Mouse (Mus musculus) midbrain, embryonic 16.5 days (tissue): Measurements from ENCODE around the gene Aars2. TPM values are rescaled to one million over a fixed set of nuclear protein-coding genes. Genes with fewer than 3 reads are reported as not detected.
A peak's percentile ranks its signal among the peaks of the same experiment; 100 is the strongest.

ENCODE experiments used
- ATAC-seq: fragments of 200-750 bp; cut with Nextera tagmentation; 2 replicates; pipeline ENCODE4 v1.8.0; 2017; ENCODE audit warnings: moderate TSS enrichment
- H3K27ac ChIP-seq: fragments of 300-500 bp; sonication (generic); 2 replicates; pipeline ENCODE4 v1.5.1; 2014; ENCODE audit warnings: mild to moderate bottlenecking, low read length, mixed read lengths
- H3K27me3 ChIP-seq: fragments of 300-500 bp; sonication (generic); 2 replicates; pipeline ENCODE4 v1.6.1; 2014; ENCODE audit warnings: low read depth, low read length, mixed read lengths; ENCODE audit not compliant: control insufficient read depth, insufficient read depth
- H3K36me3 ChIP-seq: fragments of 300-500 bp; sonication (generic); 2 replicates; pipeline ENCODE4 v1.6.1; 2014; ENCODE audit warnings: mild to moderate bottlenecking, low read length, moderate library complexity, mixed read lengths; ENCODE audit not compliant: control insufficient read depth, insufficient read depth
- H3K4me1 ChIP-seq: fragments of 300-500 bp; sonication (generic); 2 replicates; pipeline ENCODE4 v1.6.1; 2014; ENCODE audit warnings: mild to moderate bottlenecking, low read length, mixed read lengths; ENCODE audit not compliant: control insufficient read depth, insufficient read depth
- H3K4me2 ChIP-seq: fragments of 300-500 bp; sonication (generic); 2 replicates; pipeline ENCODE4 v1.6.1; 2014; ENCODE audit warnings: mild to moderate bottlenecking, low read length, mixed read lengths
- H3K4me3 ChIP-seq: fragments of 300-500 bp; sonication (generic); 2 replicates; pipeline ENCODE4 v1.5.1; 2014; ENCODE audit warnings: low read depth, mild to moderate bottlenecking, low read length, moderate library complexity, mixed read lengths
- H3K9ac ChIP-seq: fragments of 300-500 bp; sonication (generic); 2 replicates; pipeline ENCODE4 v1.6.1; 2014; ENCODE audit warnings: low read depth, low read length, mixed read lengths
- H3K9me3 ChIP-seq: fragments of 300-500 bp; sonication (generic); replicated peaks from 2 replicates; pipeline ENCODE4 v1.6.1; 2014; ENCODE audit warnings: mild to moderate bottlenecking, low read length, mixed read lengths; ENCODE audit not compliant: control insufficient read depth, poor library complexity, severe bottlenecking
- WGBS: fragments of 180-500 bp; shearing (Covaris S2); extraction: QIAGEN DNeasy Blood & Tissue Kit; methylation state at CpG from one replicate; pipeline ENCODE4 v1.1.7; 2014; 5-methylcytosine and 5-hydroxymethylcytosine counted together
- polyA plus RNA-seq: library from polyadenylated mRNA; unstranded; fragments of >200 nt; fragmentation: Nextera tagmentation; extraction: Ambion mirVana; gene quantifications from 2 replicates; pipeline ENCODE4 v1.2.1, GENCODE M21; 2015

Aars2 gene
- polyA plus RNA-seq: 17.6 and 18.2 TPM in 2 replicates

DNA sequence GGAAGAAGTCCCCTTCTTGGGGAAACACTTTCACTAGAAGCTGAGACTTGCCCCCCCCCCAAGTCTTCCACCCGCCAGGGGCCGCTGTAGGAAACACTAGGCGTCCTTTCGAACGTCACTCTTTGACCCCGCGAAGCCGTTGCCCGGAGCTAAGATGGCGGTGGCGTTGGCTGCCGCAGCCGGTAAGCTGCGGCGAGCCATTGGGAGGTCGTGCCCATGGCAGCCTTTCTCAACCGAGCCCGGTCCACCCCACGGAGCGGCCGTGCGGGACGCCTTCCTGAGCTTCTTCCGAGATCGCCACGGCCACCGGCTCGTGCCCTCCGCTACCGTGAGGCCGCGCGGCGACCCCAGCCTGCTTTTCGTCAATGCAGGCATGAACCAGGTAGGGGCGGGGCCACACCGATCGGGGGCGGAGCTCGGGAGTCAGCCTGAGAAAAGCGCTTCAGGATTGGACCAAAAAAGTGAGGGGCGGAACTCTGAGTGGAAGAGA, at the start of gene Aars2:
Aars2 (plus strand) TSS at position 142 of the 490 bp plus-strand sequence.
- peak within 1 kb of the TSS; percentile 96 for H3K27ac ChIP-seq
- peak; percentile 93 for ATAC-seq
- no peaks in the 10 kb centered on the region for H3K9me3 ChIP-seq
- H3K4me3 ChIP-seq: peak within 1 kb of the TSS; percentile 83
- H3K9ac ChIP-seq: peak within 1 kb of the TSS; percentile 86
- H3K27me3 ChIP-seq: no peaks in the 10 kb centered on the region
- H3K36me3 ChIP-seq: 0 out of 2 replicates have a peak, but pooled peaks cover 5% of the 10 kb centered on the region
- peaks cover 6% of the 10 kb centered on the region for H3K4me1 ChIP-seq
- peak within 1 kb of the TSS; percentile 44 for H3K4me2 ChIP-seq
- under 1% methylated on average over 39 of the region's 42 CpGs for WGBS

DNA sequence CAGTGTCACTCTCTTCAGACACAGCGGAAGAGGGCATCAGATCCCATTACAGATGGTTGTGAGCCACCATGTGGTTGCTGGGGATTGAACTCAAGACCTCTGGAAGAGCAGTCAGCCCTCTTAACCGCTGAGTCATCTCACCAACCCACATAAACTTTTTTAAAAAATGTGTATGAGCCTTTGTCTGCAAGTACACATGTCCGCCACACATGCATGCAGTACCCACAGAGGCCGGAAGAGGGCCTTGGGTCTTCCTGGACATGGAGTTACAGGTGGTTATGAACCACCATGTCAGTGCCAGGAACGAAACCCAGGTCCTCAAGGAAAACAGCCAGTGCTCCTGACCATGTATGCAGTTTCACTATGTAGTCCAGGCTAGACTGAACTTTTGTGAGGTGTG, 49.2 kb upstream of the Aars2 start:
- no peaks in the 10 kb centered on the region for H3K27me3 ChIP-seq
- no peaks in the 10 kb centered on the region for H3K9me3 ChIP-seq
- H3K4me1 ChIP-seq: peaks cover 4% of the 10 kb centered on the region; the same call in 1 of the 2 replicates
- H3K27ac ChIP-seq: no peak overlapping the region
- H3K4me3 ChIP-seq: no peak overlapping the region
- H3K36me3 ChIP-seq: no peaks in the 10 kb centered on the region
- ATAC-seq: no peak
- 93% methylated on average over 5 of the region's 5 CpGs for WGBS
- H3K4me2 ChIP-seq: no peak overlapping the region
- no peak overlapping the region for H3K9ac ChIP-seq

DNA sequence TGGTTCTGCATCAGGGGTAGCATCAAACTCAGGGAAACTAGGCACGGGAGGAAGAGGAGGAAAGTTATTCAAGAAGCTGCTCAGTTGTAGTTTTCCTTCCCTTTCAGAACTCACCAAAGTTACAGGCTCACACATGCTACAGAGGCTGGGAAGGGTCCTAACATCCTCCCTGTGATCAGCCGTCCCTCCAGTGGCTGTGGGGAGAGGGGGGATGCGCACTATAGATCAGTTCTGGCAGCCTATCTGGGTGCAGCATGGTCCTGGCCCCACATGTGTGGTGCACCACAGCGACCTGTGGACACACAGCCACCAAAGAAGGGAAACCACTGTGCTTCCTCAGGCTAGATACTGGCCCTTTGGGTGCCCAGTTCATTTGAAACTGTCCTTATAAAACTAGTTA, 48.1 kb upstream of the Aars2 start:
- H3K4me1 ChIP-seq: peaks cover 4% of the 10 kb centered on the region; the same call in 1 of the 2 replicates
- no peak for ATAC-seq
- H3K4me3 ChIP-seq: no peak overlapping the region
- no peaks in the 10 kb centered on the region for H3K9me3 ChIP-seq
- no peak overlapping the region for H3K9ac ChIP-seq
- H3K36me3 ChIP-seq: no peaks in the 10 kb centered on the region
- no peak overlapping the region for H3K27ac ChIP-seq
- 85% methylated on average over 4 of the region's 4 CpGs for WGBS
- no peak overlapping the region for H3K4me2 ChIP-seq
- no peaks in the 10 kb centered on the region for H3K27me3 ChIP-seq

DNA sequence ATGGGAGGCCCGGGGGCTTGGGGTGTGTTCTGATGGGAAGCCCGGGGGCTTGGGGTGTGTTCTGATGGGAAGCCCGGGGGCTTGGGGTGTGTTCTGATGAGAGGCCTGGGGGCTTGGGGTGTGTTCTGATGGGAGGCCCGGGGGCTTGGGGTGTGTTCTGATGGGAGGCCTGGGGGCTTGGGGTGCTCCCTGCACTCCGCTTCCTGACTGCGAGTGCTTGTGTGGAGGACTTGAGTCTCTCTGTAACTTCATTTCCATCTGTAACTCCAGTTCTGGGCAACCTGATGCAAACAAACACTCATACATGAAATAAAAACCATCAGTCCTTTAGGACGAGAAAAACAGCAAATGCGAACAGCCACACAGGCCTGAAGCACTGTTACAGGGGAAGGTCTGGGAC, 47.6 kb upstream of the Aars2 start:
- H3K4me3 ChIP-seq: no peak overlapping the region
- H3K27ac ChIP-seq: no peak overlapping the region
- WGBS: 86% methylated on average over 8 of the region's 8 CpGs
- peaks cover 4% of the 10 kb centered on the region; the same call in 1 of the 2 replicates for H3K4me1 ChIP-seq
- H3K9me3 ChIP-seq: no peaks in the 10 kb centered on the region
- H3K36me3 ChIP-seq: no peaks in the 10 kb centered on the region
- H3K27me3 ChIP-seq: no peaks in the 10 kb centered on the region
- no peak for ATAC-seq
- no peak overlapping the region for H3K4me2 ChIP-seq
- no peak overlapping the region for H3K9ac ChIP-seq

DNA sequence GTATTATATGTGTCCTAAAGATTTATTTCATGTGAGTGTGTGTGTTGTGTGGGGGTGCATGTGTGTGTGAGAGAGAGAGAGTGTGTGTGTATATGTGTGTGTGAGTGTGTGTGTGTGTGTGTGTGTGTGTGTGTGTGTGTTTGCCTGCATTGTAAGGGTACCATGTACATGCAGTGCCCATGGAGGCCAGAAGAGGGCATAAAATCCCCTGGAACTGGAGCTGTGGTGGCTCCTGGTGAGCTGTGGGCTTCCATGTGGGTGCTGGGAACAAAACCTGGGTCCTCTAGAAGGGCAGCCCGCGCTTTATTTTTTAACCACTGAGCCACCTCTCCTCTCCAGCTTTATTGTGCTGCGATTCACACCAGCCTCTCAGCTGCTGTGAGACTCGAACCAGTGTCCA, 44.1 kb upstream of the Aars2 start:
- Histone ChIP-seq H3K27ac (no peak overlapping the region), H3K36me3 (no peaks in the 10 kb centered on the region), H3K27me3 (no peaks in the 10 kb centered on the region), H3K4me1 (no peaks in the 10 kb centered on the region), H3K9me3 (0 out of 2 replicates have a peak, but pooled peaks cover 3% of the 10 kb centered on the region), H3K4me3 (no peak overlapping the region), H3K4me2 (no peak overlapping the region), H3K9ac (no peak overlapping the region)
- ATAC-seq: no peak
- 92% methylated on average over 4 of the region's 4 CpGs for WGBS

DNA sequence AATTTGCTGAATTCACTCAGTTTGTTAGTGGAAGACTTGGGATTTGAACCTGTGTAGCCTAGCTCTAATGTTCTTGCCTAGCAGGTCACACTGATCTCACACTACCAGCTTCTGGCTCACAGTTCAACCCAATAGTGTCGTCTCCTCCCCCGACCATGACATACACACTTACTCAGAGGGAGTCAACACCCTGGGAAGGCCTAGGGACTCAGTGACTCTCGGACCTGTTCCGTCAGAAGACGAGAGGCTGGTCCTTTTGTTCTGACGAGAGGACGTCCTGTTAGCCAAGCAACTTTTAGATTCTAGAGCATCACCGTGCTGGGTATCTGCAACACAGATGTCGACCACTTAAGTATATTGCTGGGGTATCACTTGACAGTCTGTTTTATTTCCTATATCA, 42.4 kb upstream of the Aars2 start:
- no peak for ATAC-seq
- Histone ChIP-seq H3K9ac (no peak overlapping the region), H3K27me3 (no peaks in the 10 kb centered on the region), H3K9me3 (0 out of 2 replicates have a peak, but pooled peaks cover 3% of the 10 kb centered on the region), H3K27ac (no peak overlapping the region), H3K4me2 (no peak overlapping the region), H3K4me1 (no peaks in the 10 kb centered on the region), H3K36me3 (no peaks in the 10 kb centered on the region), H3K4me3 (no peak overlapping the region)
- 82% methylated on average over 9 of the region's 9 CpGs for WGBS

DNA sequence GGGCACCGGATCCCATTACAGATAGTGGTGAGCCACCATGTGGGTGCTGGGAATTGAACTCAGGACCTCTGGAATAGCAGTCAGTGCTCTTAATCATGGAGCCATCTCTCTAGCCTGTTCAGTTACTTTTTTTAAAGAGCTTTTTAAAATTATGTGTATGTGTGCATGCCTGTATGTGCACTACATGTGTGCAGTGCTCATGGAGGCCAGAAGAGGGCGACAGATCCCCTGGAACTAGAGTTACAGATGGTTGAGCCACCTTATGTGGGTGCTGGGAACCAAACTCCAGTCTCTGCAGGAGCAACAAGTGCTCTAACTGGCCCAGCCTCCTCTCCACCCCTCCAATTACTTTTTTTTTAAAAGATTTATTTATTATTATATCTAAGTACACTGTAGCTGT, 39.9 kb upstream of the Aars2 start:
- 58% methylated on average over 2 of the region's 2 CpGs for WGBS
- H3K9ac ChIP-seq: no peak overlapping the region
- no peak for ATAC-seq

DNA sequence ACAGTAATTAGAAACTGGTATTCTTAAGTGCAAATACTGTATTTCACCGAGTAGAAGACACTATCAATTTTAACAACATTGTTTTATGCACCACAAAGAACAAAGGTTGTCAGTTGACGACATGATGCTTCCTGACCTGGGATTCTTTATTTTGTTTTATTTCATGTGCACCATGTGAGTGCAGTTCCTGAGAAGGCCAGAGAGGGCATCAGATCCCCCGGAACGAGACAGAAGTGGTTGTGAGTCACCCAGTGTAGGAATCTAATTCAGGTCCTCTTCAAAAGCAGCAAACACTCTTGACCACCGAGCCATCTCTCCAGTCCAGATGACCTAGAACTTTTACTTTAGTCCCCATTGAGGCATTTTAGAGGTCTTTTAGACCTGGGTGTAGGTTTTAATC, 38.3 kb upstream of the Aars2 start:
- 91% methylated on average over 5 of the region's 5 CpGs for WGBS
- H3K36me3 ChIP-seq: no peaks in the 10 kb centered on the region
- no peaks in the 10 kb centered on the region for H3K27me3 ChIP-seq
- no peak for ATAC-seq
- no peaks in the 10 kb centered on the region for H3K4me1 ChIP-seq
- H3K9me3 ChIP-seq: 0 out of 2 replicates have a peak, but pooled peaks cover 3% of the 10 kb centered on the region
- no peak overlapping the region for H3K4me3 ChIP-seq
- H3K9ac ChIP-seq: no peak overlapping the region
- H3K27ac ChIP-seq: no peak overlapping the region
- no peak overlapping the region for H3K4me2 ChIP-seq

More for the DNA sequence above, 39.9 kb upstream of the Aars2 start:
- H3K4me1 ChIP-seq: no peaks in the 10 kb centered on the region
- no peak overlapping the region for H3K4me2 ChIP-seq
- H3K27ac ChIP-seq: no peak overlapping the region
- no peaks in the 10 kb centered on the region for H3K36me3 ChIP-seq
- no peaks in the 10 kb centered on the region for H3K27me3 ChIP-seq
- 0 out of 2 replicates have a peak, but pooled peaks cover 3% of the 10 kb centered on the region for H3K9me3 ChIP-seq
- H3K4me3 ChIP-seq: no peak overlapping the region

DNA sequence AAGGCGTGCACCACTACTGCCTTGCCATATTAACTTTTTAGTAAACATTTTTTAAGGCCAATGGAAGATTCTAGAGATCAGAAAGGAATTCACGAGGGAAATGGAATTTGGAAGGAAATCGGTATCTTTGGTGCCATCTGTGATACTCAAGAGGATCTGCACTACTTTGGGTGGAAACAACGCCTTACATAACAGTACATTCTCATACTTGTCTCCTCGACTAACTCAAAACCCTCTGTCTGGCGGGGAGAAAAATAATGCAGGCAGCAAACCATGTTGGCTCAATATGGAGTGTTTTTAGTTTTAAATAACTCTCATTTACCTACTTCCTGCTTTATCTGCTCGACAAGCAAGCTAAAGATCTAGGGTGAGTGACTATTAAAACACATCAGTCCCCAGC, 35.9 kb upstream of the Aars2 start:
- Histone ChIP-seq H3K27me3 (no peaks in the 10 kb centered on the region), H3K4me3 (no peak overlapping the region), H3K4me2 (no peak overlapping the region), H3K36me3 (no peaks in the 10 kb centered on the region), H3K9me3 (0 out of 2 replicates have a peak, but pooled peaks cover 3% of the 10 kb centered on the region), H3K4me1 (peaks cover 7% of the 10 kb centered on the region; the same call in 1 of the 2 replicates), H3K27ac (no peak overlapping the region), H3K9ac (no peak overlapping the region)
- 90% methylated on average over 7 of the region's 7 CpGs for WGBS
- no peak for ATAC-seq
